Mouse (Mus musculus) myocyte (in vitro differentiated cells): ENCODE measurements around the gene Elk4.

Experiments
- POLR2A ChIP-seq: IDR thresholded peaks from one replicate; pipeline ENCODE4 v1.6.1; 2011; ENCODE audit warnings: low read depth, mild to moderate bottlenecking, control low read depth, moderate library complexity; ENCODE audit not compliant: insufficient read length
- REST ChIP-seq: IDR thresholded peaks from one replicate; pipeline ENCODE4 v1.6.1; 2011; ENCODE audit warnings: mild to moderate bottlenecking, control low read depth, moderate library complexity; ENCODE audit not compliant: insufficient read depth, insufficient read length
- TCF12 ChIP-seq: IDR thresholded peaks from one replicate; pipeline ENCODE4 v1.6.1; 2011; ENCODE audit warnings: mild to moderate bottlenecking, control low read depth; ENCODE audit not compliant: poor library complexity, insufficient read depth, severe bottlenecking

DNA sequence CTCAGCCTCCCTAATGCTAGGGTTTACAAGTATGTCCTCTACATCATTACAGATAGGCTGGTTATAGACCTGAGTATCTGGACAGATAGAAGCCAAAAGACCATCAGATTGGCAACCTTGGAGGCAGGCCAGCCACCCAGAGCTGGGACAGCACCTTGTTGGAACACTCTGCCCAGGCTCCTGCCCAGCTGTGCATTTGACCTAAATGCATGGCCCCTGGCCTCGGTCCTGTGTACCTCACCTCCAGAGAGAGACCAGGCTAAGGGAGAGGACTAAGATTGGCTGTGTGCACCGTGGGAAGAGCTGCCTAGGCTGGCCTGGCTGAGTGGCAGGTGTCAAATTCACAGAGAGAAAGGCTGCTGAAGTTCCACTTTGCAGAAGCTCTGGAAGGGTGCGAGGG is 38.9 kb upstream of the Elk4 start:
- no peak for TF ChIP-seq TCF12
- no peak for TF ChIP-seq POLR2A
- no peak for TF ChIP-seq REST
